Mouse (Mus musculus) limb, embryonic 10.5 days (tissue): ENCODE results near the gene Vmn1r233. TPM values are rescaled to one million over a fixed set of nuclear protein-coding genes. Genes with fewer than 3 reads are reported as not detected.

Experiments used
- polyA plus RNA-seq: library from polyadenylated mRNA; unstranded; fragments of >200 nt; fragmentation: Nextera tagmentation; extraction: Ambion mirVana; gene quantifications from 2 replicates; pipeline ENCODE4 v1.2.1, GENCODE M21; 2016

Vmn1r233 gene
- polyA plus RNA-seq, 1 experiment from 2014 or later, result not detected

Other genes with a start within 250 kb of the Vmn1r233 start
- not detected in 2 replicates for gene Vmn1r228, start 210.3 kb downstream of the Vmn1r233 start, polyA plus RNA-seq
- not detected in 2 replicates for gene Vmn1r229, start 184.9 kb downstream of the Vmn1r233 start, polyA plus RNA-seq
- not detected in 2 replicates for gene Vmn1r230, start 156.0 kb downstream of the Vmn1r233 start, polyA plus RNA-seq
- gene Vmn1r231, start 91.4 kb downstream of the Vmn1r233 start, polyA plus RNA-seq, result not detected in 2 replicates
- gene Vmn1r232, start 76.8 kb downstream of the Vmn1r233 start, polyA plus RNA-seq, result not detected in 2 replicates
- gene Ppp2r1a, start 51.2 kb downstream of the Vmn1r233 start, polyA plus RNA-seq, result 432 and 440 TPM in 2 replicates
- gene Zfp160, start 12.4 kb upstream of the Vmn1r233 start, polyA plus RNA-seq, result 15.1 and 19.1 TPM in 2 replicates
- not detected in 2 replicates for gene Vmn1r234, start 229.6 kb upstream of the Vmn1r233 start, polyA plus RNA-seq